Mouse (Mus musculus): ENCODE measurements around the gene Tspan33.
A peak's percentile ranks its signal among the peaks of the same experiment; 100 is the strongest.
"Not testable (repeated sequence)": the region's sequence is repeated elsewhere in the genome, so short reads cannot be mapped to it uniquely, and the experiment has no call there.

The Tspan33 gene

DNA sequence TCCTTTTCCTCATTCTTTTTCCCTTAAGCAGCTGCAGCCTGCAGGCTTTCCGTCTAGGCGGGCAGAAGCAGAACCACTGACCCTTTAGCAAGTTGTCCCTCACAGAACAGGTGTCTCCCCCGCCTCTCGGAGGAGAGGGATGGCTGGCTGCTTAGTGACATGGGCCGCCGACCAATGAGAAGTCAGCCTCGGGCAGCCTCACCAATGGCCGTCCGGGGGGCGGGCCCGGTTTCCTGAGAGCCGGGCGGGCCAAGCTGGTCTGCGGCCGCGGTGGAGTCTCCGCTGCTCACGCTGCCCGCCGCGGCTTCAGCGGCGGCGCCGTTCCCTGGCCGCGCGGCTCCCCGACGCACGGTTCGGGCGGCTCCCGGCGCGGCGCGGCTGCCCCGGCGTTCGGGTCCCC is at the start of gene Tspan33:
Tspan33 (plus strand) TSS at position 270 of the 400 bp plus-strand sequence.
- peak; percentile 59 for DNase-seq (ENCODE audit: extremely low read depth, insufficient read length, low spot score)

DNA sequence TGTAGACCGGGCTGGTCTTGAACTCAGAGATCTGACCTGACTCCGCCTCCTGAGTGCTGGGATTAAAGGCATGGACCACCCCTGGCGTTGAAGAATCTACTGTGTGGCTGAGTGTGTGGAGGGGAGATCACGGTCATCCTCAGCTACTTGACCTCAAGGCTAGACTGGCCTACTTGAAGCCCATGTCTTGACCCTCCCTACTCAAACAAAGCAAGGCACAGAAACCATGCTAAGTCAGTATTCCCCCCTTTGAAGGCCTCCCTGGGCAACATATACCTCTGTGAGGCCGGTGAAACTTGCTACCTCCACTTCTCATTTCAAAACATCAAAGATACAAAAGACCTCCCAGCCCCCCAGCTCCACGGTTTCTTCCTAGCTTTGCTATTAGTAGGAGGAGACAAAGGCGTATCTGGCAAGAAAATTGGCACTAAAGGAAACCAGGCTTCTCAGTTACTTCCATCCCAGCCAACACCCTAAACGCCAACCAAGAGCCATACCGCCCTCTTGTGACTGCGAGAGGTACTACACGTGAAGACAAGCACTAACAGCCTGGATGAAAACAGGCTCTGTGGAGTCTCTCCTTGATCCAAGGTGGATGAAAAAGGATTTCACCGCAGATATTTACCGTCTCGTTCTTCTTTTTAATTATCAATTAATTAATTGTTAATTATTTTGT is 44.4 kb upstream of the Tspan33 start:
- DNase-seq (ENCODE audit: extremely low read depth, insufficient read length, low spot score) = peak; percentile 18

DNA sequence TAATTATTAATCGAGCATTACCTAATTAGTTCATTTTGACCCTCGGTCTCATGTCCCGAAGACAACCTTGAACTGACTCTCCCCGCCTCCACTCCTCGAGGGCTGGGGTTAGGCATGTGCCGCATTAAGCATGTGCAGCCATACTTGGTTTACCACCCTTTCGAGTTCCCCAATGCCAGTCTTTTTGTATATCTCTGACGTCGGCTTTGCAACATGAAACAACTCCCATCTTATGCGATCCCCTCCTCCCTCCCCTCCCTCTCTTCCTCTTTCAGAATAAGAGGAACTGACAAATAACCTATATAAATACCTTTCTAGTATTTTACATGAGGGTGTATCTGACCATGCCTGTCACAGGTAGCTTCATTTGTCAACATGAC is 43.9 kb upstream of the Tspan33 start:
- DNase-seq (ENCODE audit: extremely low read depth, insufficient read length, low spot score) = no peak

DNA sequence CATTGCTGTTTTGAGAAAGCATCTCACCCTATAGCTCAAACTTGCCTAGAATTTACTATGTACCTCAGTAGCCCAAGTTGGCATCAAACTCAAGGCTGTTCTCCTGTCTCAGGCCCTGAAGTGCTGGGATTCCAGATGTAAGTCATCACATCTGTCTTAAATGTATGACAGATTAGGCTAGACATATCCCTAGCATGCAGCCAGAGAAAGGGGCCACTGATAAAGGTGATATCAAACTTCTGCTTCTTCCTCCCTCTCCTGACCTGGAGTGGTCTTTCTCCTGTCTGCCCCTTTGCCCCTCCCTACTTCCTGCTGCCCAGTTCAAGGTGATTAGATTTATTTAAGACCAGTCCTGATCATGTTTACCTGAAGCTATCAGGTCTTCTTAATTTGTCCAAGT is 40.8 kb upstream of the Tspan33 start:
- no peak for DNase-seq (ENCODE audit: extremely low read depth, insufficient read length, low spot score)

DNA sequence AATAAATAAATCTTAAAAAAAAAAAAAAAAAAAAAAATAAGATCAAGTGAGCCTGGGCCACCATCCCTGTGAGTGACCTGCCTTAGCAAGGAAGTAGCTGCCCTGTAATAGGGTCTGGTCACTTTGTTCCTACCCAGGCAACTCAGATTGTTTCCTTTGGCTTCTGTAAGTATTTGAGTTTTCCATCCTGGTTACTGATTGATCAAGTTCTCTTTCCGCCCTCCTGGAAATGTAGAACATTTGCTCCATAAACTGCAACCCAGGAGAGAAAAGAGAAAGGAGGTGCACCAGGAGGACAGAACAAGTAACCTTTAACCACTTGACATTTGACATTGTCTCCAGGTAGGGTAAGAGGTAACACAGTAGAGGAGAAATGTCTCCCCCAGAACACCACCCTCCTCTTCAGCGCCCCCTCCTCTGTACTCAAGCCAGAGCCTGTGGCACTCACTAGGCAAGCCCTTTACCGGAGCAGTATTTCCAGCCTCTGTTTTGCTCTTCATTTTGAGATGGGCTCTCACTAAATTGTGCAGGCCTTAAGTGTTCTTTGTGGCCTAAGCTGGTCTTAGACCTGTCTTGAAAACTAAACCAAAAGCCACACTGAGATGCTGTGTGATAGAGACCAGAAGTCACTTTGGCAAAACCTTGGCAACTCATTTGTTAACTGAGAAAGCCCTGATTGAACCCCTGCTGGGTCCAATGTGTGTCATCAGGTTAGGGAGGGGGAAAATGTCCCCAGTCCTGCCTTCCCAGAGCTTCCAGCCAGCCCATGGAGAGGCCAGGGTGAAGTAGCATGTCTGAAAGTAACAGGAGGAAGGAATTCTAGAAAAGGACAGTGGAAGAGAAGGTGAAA is 35.2 kb upstream of the Tspan33 start:
- no peak for DNase-seq (ENCODE audit: extremely low read depth, insufficient read length, low spot score)

DNA sequence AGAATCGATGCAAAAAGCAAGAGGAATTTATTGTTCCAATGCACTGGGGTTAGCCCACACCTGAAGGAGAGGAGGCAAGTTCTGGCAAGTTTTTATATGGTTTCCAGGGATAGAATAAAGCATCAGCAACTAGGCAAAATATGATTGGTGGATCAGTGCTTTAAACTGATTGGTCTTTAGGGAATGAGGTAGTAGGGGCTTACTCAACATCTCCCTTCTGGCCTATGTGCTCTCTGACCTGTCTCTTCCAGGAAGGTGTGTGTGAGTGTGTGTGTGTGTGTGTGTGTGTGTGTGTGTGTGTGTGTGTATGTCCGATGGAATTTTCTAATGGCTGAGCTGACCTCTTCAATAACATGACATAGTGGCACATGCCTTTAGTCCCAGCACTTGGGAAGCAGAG is 34.1 kb upstream of the Tspan33 start:
- no peak for DNase-seq (ENCODE audit: extremely low read depth, insufficient read length, low spot score)

DNA sequence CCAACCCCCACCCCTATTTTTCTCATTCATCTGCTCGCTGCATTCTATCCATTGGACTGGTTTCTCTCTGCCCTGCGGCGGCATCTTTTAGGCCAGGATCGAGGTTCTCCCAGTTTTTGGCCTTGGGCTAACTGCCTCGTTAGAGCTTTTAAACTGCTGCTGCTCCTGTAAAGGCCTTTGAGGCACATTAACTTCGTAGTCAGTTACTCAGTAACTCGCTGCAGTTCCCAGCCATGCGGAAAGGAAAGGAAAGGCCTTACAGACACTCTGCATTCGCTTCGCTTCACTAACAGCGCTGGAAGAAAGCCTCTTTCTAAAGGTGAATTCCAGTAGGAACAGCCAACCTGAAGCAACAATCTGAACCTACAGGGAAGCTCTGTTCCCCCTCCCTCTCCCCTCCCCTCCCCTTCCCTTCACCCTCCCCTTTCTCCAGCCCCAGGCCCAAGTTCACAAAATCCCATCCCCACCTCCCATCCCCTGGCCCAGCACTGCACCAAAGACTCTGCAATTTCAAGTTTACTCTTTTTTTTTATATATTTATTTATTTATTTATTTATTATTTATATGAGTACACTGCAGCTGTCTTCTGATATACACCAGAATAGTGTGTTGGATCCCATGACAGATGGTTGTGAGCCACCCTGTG is 33.2 kb upstream of the Tspan33 start:
- no peak for DNase-seq (ENCODE audit: extremely low read depth, insufficient read length, low spot score)

DNA sequence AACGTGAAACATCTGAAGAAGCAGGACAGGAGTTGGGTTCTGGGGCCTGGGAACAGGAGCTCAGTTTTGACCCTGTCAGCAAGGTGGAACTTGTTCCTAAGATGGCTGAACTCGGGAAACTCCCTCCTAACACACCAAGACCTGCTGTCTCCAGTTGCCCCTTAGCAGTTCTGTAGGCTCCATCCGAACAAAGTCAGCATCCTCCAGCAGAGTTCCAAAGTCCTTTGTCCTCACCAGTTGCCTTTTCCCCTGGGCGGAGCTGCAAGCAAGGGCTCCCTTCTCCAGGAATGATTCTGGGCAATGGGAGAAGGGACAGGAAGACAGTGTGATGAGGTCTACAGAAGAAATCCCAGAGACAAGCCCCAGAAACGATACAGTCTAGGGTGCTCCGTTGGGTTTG is 26.8 kb upstream of the Tspan33 start:
- DNase-seq (ENCODE audit: extremely low read depth, insufficient read length, low spot score) = no peak

DNA sequence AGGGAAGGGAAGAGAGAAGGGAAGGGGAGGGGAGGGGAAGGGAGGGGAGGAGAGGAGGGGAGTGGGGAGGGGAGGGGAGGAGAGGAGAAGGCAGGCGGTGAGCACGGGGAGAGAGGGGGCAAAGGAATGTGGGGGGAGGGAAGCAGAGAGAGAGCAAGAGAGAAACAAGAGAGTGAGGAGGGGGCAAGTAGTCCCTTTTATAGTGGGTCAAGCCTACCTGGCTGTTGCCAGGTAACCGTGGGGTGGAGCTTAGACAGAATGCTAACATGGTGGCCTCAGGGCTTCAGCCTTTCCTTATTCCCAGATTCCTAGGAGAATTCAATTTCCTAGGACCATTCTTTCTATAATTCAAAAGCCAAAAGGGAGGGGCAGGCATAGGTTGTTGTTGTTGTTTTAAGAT is 22.3 kb upstream of the Tspan33 start:
- no peak for DNase-seq (ENCODE audit: extremely low read depth, insufficient read length, low spot score)

DNA sequence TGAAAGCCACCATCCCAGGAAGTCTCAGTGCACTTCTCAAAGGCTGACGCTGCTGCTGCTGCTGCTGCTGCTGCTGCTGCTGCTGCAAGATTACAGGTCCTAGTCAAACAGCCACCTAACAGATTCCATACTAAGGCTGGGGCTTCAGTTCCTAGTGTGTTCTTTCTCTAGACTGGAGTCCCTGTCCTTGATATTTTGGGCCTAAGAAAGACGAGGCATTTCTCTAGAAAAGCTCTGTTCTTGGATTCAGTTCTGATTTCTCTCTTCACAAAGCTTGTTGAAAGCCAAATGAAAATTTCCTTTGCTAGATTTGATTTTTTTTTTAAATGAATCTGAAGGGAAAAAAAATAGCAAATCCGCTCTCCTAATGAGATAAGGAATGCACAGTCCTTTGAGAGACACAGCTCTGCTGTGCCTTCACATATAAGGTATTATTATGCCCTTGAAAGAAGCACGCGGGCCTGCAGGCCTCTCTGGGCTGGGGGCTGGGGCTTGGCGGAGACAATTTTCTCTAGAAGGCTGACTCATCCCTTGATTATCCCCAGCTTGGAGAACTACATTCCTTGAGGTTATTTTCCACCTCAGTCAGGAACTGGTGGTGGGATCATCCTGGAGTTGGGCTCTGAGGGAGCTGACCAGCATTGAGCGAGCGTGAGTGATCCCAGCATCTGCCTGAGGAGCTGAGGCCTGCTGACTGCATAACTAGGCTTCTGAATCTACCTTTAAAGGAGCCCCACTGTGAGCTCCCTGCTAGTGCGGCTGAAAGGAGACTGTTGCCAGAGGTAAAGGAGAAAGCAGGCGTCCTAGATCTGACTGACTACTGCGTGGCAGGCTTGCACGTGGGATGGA is 21.2 kb upstream of the Tspan33 start:
- peak; percentile 50 for DNase-seq (ENCODE audit: extremely low read depth, insufficient read length, low spot score)

DNA sequence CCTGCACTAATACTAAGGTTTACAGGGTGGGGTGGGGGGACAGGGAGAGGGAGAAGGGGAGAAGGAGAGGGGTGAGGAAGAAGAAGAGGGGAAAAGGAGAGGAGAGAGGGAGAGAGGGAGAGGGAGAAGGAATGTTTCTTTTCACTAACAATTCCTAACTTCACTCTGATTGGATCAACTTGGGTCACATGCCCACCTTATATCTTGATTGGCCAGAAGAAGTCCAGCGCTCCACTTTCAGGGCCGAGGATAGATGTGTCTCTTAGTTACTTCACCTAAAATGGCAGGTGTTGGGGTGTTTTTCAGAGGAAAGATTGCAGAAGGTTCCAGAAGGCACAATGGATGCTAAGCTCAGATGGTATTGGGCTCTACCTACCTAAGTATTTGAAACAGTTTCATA is 20.3 kb upstream of the Tspan33 start:
- DNase-seq (ENCODE audit: extremely low read depth, insufficient read length, low spot score) = no peak

DNA sequence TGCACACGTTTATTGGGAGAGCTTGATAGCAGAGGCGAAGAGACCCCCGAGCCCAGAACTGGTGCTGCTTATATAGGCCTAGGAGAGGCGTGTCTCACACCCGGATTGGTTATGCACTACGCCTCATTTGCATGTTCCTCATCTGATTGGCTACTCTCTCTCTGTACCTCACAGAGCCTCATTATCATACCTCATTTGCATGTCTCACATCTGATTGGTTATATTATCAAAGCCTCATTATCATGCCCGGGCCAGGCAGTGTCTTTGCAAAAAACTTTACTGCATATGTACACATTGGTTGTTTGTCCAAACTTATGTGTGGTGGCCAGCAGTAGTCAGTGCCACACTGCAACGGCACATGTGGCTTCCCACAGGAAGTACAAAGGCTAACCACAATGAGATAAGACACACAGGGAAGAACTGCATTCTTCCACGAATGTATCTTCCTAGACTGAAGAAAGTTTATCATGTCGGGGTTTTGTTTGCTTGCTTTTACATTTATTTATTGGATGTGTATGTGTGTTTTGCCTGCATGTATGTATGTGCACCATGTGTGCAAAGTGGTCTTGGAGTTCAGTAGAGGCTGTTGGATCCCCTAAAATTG is 14.0 kb upstream of the Tspan33 start:
- DNase-seq (ENCODE audit: extremely low read depth, insufficient read length, low spot score) = not testable (repeated sequence)

DNA sequence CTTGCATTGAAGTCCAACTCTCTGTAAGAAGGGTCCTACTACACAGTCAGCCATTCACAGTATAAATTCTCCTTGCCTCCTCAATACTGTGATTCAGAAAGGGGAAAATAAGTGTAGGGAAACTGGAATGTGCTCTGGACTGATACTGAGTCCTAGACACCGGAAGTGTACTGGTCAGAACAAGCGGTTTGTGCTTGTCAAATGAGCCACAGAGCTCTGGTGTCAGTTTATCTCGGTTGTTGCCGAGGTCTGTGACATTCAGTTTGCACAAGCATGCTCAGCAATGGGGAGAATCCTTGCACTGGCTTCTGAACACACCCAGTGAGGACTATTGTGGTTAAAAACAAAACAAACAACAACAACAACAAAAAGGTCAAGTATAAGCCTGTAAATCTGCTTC is 12.2 kb upstream of the Tspan33 start:
- DNase-seq (ENCODE audit: extremely low read depth, insufficient read length, low spot score) = no peak

DNA sequence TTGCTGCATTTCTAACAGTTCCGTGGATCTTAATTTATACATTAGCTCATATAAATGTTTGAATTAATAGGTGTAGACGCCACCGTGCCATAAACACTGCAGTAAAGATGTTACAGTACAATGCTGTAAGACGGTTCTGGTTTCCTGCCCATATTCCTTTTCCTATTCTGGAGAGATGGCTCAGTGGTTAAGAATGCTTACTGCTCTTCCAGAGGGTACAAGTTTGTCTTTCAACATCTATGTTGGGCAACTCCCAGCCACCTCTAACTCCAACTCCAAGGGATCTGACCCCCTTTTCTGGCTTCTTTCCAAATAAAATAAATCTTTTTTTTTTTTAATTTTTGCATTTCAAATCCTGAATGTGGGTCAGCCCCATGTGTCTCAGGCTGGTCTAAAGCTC is 9.3 kb upstream of the Tspan33 start:
- DNase-seq (ENCODE audit: extremely low read depth, insufficient read length, low spot score) = no peak

DNA sequence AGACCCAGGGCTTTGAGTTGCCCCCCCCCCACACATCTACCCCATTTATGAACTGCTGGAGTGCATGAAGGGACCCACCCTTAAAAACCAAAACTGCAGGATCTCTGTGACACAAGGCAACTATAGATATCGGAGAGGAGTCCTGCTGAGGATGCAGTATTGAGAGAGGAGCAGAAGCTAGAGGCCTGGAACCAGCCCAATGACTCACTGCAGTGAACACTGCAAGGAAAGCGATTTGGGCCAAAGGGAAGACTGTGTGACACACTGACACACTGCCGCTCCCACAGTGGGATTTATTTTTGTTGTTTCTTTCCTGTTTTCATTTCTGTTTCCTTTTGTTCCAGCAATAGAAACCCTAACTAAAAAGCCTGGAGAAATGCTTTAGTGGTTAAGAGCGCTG is 8.1 kb upstream of the Tspan33 start:
- peak; percentile 11 for DNase-seq (ENCODE audit: extremely low read depth, insufficient read length, low spot score)

DNA sequence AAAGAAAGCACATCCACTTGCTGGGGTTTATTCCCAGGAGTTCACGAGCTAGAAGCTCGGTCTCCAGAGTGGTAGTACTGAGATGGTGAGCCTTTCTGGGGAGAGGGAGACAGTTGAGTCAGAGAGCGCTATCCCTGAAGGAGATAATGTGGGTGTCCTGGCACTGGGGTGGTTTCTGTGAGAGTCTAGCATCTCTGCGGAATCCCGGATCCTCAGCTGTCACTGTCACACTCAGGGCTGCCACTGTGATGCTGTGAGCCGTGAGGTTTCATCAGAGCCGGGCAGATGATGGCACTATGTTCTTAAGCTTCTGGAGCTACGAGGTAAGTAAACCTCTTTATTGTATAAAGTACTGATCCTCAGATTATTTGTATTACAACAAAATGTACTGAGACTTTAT is 4.6 kb upstream of the Tspan33 start:
- no peak for DNase-seq (ENCODE audit: extremely low read depth, insufficient read length, low spot score)

DNA sequence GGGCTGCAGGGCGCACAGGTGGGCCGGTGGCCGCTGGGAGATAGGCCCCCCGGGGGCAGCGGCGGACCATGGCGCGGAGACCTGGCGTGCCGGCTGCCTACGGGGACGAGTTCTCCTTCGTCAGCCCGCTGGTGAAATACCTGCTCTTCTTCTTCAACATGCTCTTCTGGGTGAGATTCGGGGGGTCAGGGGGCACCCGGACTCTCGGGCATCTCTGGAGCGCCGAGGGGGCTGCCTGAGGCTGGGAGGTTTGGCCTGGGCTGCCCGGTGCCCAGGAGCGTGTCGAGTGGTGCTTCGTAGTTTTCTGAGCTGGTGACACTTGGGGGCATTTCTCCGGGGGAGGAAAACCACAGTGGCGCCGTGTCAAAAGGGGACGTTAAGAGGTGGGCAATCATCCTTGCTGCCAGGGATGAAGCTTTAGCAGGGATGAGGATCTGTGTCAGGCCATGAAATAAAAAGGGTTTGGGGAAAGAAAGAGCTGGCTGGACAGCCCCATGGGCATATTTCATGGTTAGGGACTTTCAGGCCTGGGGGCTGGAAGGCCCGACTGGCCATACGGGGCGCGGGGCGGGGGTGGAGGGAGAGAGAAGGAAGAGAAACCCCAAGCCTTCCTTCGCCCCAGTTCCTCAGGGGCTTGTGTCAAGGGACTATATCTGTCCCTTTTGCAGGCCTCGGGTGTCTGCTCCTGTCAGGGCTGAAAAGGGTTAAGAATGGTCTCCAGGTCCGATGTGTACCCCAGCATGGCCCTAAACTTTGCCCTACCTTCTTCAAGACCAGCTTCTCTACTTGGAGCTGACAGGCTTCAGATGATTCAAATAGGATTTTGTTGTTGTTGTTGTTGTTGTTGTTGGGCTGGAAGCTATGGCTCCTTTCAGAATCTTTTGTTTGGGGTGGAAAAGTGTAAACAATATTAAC is 610 bp downstream of the Tspan33 start:
- DNase-seq (ENCODE audit: extremely low read depth, insufficient read length, low spot score) = no peak

DNA sequence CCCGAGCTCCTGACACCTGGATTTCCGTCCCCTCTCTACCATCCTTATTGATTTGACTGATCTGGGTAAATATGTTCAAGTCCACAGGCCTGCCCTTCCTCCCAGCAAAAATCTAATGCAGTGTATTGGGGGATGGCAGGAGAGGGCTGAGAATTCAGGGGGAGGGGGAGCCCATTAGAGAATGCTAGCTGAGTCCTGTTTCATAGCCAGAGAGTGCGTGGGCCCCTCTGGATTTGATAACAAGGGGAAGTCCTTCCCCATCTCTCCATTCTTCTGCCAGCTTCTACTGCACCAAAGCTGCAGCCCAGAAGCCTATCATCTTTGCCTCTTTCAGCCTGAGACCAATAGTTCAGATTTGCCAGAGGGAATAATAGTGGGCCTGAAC is 1.3 kb downstream of the Tspan33 start:
- DNase-seq (ENCODE audit: extremely low read depth, insufficient read length, low spot score) = no peak

DNA sequence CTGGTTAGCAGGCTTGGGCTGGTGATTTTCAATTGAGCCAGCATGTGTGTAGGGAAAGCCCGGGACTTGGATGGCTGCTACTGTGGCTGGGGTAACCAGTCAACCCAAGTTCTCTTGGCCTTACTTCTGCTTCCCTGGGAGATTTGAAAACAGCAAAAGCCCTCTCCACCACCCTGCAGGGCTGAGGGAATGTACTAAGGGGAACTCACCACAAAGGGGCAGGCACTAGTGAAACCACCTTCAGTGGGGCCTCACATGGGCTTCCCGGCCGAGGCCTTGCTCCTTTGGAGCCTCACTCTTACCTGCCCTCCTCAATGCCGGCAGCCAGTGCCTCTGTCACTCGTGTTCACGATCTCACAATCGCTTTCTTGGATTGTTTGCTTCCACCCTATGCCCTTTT is 2.0 kb downstream of the Tspan33 start:
- no peak for DNase-seq (ENCODE audit: extremely low read depth, insufficient read length, low spot score)

DNA sequence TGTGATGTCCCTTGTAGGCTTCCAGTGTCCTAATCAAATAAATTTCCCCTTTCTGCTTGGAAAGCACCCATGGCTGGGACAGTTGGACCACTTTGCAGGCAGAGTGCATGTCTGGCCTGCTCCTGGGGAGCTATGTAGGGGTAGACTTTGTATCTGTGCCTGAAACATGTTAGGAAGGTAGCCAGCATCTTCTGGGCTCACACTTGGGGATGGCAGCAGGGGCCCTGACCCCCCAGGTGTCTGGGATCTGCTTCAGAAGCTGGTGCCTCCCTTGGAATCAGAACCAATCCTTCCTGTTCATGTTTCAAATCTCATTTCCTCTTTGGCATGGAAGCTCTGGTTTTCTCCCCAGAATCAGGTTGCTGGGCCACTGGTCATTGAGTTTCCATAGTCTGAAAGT is 3.1 kb downstream of the Tspan33 start:
- DNase-seq (ENCODE audit: extremely low read depth, insufficient read length, low spot score) = no peak
